Mouse (Mus musculus) monocyte, adult 2 months (primary cell): Measurements from ENCODE around the gene Fam32a.

Experiments used
- DNase-seq, 2 experiments: peaks; one replicate each; pipeline ENCODE4 v3.0.0; 2022; ENCODE audit warnings: low spot score in 2 of 2, low read depth in 1 of 2

The Fam32a gene

DNA sequence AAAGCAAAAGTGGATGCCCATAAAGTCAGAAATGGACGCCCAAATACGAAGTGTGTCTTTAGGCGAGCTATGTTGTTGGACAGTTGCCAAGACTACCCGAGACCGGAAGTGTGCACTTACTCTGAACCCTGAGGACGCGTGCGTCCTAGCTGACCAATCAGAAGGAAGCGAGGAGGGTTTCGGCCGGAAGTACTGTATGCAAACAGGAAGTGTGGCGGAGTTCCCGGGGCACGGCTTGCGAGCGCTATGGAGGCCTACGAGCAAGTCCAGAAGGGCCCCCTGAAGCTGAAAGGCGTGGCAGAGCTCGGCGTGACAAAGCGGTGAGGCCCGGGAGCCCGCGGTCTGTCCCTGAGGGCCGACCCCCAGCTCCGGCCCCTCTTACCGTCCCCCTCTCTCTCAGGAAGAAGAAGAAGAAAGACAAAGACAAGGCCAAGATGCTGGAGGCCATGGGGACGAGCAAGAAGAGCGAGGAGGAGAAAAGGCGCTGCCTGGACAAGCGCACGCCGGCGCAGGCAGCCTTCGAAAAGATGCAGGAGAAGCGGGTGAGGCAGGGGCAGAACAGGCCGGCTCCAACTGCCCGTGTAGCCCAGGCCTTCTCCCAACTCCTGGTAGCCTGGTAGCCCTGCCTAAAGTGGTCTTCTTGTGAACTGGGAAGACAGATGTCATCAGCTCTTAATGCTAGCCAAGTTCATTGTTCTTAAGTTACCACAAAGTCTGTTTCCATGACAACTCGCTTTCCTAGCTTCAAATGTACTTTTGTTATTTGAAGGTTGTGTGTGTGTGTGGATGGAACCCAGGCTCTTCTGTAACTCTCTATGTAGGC, at the start of gene Fam32a:
Fam32a (plus strand) TSS at position 190 of the 823 bp plus-strand sequence.
- peak; percentile 79 to 81 for DNase-seq

DNA sequence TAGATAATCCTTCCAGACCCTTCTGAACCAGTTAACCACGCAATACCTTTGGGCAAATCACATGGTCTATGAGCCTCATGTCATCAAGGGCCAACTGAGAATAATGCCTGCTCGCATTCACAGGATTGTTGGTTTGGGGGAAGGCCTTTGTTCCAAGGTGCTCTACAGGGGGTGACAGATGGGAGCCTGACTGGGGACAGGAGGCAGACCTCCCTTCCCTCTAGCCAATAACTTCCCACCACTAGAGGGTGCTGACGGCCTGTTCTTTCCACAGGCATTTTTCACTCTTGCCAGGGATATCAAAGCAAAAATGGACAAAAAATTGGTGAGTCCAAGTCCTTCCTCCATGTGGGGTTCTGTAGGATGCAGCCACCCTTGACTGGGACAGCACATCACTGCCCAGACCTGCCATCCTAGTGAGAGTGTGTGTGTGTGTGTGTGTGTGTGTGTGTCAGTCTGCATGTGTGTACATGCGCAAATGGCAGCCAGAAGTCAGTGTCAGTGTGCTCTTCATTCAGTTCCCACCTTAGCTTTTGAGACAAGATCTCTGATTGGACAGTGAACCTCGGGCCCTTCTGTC, 42.1 kb upstream of the Fam32a start:
- peak; percentile 22 to 53 for DNase-seq

DNA sequence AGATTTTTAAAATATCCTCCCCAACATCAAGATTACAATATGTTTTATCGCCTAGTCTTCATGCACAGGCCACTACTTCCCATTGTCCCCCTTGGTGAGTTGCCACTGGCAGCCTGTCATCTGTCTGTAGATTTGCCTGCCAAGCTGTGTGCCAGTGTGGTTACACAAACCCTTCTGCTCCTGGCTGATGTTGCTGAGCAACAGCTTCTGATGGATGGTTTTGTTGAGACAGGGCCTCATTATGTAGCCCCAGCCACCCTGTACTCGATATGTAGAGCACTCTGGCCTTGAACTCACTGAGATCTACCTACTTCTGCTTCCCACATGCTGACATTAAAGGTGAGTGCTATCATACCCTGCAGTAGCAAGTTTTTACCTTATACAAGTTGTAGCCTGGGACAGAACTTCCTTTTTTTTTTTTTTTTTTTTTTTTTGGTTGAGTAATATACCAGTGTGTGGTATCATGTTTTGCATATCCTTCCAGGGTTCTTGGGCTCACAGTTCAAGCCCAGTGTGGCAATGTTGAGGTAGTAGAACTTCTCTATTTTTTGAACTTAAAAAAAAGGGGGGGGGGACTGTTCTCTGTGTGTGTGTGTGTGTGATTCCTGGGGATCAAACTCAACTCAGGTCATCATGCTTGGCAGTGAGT, 35.9 kb upstream of the Fam32a start:
- peak in 1 of 2 experiments; percentile 43 for DNase-seq

DNA sequence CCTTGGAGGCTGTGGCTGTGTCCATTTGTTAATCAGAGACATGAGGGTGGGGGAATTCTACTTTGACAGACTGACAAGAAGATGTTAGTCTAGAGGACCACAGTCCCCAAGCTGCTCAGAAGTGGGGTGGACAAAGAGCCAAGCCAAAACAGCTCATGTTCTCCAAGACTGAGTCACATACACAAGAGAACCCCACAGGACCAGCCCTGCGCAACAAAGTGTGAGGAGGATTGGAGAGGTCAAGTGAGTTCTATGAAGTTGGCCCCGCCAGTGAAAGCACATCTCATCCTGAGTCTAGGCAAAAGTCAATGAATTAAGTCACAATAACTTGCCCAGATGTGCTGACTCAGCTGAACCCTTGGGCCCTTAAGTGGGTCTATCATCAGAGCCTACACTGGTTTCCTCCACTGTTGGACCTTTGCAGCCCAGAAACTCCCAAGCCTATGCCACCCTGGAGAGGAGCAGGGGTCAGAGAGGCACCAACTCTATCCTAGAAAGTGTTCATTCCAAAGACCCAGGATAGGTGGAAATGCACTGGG, 31.7 kb upstream of the Fam32a start:
- DNase-seq = no peak

DNA sequence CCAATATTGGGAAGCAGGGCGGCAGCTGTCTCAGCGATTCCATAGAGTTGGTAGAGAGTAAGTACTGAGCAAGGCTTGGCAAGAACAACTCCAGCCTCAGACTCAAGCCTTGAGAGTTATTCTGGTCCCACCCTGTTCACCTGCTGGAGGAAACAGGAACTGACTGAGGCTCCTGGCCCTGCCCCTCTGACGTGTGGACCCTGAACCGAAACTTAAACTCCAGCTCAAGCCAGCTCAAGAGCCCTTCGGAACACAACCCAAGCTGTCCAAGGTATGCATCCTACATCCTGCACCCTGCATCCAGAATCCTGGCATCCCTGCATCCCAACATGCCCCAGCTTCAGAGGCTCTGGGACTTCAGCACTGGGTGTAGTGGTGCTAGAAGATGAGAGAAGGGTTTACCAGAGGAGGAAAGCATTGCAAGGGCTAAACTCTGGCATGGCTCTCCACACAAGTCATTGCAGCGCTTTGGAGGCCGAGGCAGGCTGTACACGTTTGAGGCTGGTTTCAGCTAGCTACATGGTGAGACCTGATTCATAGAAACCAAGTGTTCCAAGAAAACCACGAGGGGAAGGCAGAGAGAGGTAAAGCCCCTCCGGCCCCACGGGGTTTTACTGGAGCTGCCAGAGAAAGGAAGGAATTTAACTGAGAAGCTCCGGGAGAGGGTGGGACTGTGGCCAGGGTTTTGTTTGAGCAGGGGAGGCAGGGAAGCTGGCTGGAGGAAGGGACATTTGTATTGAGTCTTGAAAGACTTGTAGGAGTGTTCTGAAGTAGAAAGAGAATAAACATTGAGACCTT, 29.9 kb upstream of the Fam32a start, which contains the start of gene Hsh2d:
Hsh2d (plus strand) TSS at position 222 of the 798 bp plus-strand sequence.
- peak in 1 of 2 experiments; percentile 38 for DNase-seq

DNA sequence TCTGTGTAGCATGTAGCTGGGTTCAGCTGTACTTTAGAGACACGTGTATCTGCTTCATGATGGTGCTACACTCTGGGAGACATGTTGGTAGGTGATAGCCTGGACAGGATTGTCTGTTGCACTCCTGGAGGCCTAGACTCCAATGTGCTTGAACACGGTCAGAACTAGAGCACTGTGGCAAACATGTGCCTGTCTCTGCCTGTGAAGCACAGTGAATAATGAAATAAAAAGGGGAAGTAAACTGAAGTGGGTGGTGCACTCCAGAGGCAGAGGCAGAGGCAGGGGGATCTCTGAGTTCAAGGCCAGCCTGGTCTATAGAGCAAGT, 29.4 kb upstream of the Fam32a start:
- no peak for DNase-seq

DNA sequence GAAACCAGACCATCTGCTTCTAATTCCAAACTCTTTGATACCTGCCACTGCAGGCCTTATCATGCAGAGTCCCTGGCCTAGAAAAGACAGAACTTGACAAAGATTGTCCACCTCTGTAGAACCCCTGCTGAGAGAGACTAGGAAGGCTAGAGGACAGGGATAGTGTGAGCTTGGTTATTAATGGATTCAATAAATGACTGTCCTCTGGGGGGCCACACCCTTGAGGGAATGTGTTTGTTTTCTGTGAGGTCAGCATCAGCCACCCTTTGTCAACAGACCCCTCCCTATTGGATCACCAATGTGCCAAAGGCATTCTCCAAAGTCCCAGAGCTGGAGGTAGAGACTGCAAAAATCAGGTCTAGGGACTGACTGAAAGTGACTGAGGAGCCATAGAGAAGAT, 27.5 kb upstream of the Fam32a start:
- no peak for DNase-seq

DNA sequence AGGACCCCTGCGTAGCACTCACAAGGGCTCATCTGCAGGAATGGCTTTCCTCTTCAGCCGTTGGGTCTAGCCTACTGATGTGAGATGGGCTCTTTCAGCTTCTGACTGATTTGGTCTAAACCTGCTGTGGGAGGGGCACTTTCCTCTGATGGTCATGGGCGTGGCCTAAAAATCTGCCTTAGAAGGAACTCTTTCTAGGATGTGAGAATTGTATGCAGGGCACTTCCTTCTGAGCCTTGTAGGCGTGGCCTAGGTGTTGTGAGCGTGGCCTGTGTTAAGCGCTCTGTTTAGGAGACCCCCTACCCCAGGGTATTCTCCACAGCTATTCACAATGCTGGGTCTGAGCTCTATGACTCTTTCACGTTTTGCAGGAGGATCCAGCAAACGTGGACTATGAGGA, 21.5 kb upstream of the Fam32a start:
- DNase-seq = no peak

DNA sequence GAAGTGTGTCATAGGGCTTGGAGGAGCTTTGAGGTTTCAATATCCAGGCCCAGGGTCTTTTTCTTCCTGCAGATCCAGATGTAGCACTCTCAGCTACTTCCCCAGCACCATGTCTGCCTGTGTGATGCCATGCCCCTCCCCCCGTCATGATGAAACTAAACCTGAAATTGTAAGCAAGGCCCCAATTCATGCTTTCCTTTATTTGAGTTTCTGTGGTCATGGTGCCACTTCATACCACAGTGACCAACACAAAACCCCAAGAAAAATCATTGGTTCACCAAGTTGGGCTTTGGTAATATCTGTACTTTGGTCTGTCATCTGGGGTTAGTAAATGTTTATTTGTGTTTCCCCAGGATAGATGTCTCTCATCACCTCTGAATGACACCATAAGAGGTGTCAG, 10.9 kb upstream of the Fam32a start:
- DNase-seq = no peak

DNA sequence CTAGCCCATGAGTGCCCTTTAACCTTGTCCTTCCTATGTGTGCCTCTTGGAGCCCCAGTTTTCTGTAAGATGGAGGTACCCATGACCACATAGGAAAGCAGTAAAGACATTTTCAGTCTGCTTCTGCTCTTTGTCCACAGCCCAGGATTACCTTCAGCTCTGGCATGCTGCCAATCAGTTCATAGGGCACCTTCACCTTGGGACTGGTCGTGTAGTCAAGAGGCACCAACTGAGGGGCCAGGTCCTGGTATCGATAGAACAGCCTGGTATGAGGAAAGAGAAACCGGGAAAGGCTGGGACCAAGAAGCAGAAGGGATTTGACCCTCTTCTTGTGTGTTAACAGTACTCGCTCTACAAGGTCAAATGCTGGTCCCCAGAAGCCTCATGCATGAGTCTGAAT, 9.3 kb upstream of the Fam32a start:
- no peak for DNase-seq

DNA sequence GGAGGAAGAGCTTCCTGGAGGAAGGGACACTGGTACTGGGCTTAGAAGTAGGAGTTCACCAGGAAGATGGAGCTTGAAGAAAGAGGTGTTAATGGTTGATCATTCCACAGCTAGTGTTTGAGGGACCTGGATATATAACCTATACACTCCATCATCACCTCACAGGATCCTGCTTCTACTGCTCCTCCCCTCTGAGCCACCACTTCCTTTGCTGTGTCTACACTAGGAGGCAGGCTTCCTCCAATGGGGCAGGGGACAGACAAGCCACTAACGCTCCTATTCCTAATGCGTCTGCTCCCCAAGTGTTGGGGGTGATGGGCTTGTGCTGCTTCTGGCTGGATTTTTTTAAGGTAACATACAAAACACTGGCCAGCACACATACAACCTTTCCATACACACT, 8.8 kb upstream of the Fam32a start:
- DNase-seq = no peak

DNA sequence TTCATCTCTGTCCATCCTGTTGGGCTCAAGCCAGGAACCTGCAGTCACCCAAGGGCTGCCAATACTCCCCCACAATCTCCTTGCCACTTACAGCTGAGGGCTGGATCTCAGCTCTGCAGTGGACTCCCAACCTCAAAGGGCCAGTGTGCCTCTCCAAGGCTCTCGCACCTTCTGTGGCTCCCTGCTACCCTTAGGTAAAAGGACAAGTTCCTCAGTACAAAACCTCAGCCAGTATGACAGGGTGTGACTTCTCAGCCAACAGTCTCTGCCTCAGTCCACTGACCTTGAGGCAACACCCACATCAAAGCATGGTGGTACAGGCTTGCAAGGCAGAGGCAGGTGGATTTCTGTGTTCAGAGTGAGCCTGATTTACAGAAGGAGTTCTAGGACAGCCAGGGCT, 7.7 kb upstream of the Fam32a start:
- no peak for DNase-seq

DNA sequence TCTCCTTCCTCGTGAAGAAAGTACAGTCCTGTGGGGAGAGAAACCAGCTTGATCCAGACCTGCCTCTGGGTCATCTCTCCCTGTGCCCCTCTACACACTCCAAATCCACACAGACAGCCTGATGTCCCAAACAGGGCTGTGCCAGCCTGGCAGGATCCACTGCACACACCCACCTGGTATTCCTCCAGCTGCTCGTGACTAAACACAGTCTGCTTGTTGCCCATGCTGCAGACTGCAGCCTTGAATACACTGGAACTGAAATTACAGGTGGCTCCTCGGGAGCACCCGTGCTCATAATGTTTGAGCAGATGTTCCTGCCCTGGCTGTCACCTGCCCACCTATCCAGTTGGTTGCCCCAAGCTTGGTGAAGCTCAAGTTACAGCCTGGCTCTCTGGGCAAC, 6.8 kb upstream of the Fam32a start, which contains the start of gene Cib3:
Cib3 (minus strand) TSS at position 87 of the 400 bp plus-strand sequence.
- no peak for DNase-seq

DNA sequence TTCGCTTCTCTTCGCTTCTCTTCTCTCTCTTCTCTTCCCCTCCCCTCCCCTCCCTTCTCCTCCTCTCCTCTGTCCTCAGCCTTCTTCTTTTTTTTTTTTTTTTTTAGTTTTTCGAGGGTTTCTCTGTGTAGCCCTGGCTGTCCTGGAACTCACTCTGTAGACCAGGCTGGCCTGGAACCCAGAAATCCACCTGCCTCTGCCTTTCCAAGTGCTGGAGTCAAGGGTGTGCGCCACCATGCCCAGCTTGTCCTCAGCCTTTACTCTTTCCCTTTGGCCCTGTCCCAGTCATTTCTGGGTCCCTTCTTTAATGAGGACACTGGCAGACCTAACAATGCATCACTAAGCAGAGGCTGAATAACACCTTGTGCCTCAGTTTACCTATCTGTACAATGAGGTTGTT, 6.0 kb upstream of the Fam32a start, which contains the start of gene Gm11034:
Gm11034 (minus strand) TSS at position 101 of the 400 bp plus-strand sequence.
- no peak for DNase-seq

DNA sequence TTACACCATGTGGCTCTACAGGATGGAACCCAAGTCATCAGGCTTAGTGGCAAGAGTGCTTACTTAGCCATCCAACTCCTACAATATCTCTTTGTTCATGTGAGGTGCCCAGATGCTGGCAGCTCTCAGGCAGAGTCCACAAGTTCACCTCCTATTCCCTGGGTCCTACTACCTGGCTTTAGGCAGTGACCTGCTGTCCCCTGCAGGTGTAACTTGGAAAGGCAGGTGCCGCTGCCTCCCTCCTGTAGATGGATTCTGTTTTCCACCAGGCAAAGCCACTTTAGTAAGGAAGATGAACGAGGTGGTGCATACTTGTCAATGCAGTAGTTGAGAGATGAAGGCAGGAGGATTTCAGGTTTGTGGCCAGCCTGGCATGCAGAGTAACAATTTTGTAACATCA, 4.5 kb upstream of the Fam32a start:
- DNase-seq = no peak

DNA sequence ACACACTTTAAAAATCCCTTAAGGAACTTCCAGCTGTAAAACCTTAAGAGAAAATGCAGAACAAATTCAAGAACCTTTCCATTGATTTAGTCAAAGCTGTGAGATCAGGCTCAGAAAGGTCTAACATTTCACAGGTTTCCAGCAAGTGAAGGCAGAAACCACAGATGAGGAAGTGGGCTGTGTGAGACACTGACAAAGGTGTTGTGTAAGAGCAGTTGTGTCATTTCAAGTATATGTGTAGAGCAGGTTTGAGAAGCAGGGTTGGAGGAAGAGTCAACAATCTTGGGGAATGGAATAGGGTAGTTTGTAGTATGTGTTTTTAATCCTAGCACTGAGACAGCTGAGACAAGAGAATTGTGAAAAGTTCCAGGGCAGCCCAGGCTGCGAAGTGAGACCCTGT, 3.7 kb upstream of the Fam32a start:
- DNase-seq = peak; percentile 46 to 66

DNA sequence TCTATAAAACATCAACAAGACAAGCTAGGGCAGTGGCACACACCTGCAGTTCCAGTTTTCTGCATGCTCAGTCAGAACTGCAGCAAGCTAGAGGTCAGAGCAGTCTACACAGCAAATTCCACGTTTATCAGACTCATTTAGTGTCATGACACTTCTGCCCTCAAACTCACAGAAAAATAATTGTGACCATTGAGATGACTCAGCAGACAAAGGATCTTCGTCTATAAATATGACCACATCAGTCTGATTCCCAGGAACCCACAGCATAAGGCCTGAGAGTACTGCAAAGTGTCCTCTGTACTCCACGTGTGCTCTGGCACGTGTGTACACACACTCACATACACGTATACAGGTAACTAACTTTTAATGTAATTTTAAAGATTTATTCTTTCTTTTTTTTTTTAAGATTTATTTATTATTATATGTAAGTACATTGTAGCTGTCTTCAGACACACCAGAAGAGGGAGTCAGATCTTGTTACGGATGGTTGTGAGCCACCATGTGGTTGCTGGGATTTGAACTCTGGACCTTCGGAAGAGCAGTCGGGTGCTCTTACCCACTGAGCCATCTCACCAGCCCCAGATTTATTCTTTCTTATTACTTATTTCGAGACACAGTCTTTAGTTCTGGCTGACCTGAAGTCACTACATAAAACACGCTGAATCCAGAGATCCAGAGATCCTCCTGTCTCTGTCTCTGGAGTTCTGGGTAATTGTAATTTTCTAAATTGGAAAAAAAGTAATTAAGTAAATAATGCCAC, 569 bp upstream of the Fam32a start:
- DNase-seq = no peak

DNA sequence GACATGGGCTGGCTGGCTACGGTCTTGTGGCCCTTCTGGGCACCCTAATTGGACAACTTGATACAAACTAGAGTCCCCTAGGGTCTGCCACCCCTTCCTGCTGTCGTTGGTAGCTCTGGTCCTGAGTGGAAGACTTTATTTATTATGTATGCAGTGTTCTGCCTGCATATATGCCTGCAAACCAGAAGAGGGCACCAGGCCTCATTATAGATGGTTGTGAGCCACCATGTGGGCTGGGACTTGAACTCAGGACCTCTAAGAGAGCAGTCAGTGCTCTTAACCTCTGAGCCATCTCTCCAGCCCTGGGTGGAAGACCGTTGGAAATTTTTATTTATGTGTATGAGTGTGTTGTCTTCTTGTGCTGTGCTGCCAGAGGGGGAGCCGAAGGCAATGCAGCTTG, 1.2 kb downstream of the Fam32a start:
- no peak for DNase-seq

DNA sequence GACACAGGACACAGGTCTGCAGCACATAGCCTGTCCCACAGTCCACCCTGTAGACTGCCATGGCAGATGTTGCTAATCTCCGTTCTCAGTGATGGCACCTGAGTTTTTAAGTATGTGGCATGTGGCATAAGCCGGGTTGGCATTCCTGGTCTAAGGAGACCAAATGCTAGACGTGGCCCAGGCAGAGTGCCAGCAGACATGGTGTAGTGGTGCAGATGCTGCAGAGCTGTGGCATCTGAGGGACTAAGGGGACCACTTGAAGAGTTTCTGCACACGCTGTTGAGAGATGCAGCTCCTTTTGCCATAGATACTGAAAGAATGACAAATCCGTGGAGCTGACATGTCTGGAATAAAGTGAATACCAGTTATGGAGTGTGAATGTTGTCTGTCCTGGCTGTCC, 3.1 kb downstream of the Fam32a start:
- DNase-seq = no peak
